Mouse (Mus musculus) E14TG2a.4 (cell line): ENCODE results near the gene Cemip.

ENCODE experiments used
- CTCF ChIP-seq: conservative IDR thresholded peaks from 2 replicates; pipeline ENCODE4 v1.5.1; 2014; ENCODE audit warnings: low read length
- NANOG ChIP-seq: IDR thresholded peaks from 2 replicates; pipeline ENCODE4 v1.6.1; 2014; ENCODE audit warnings: borderline replicate concordance, low read length, mixed read lengths
- POU5F1 ChIP-seq: IDR thresholded peaks from 2 replicates; pipeline ENCODE4 v1.6.1; 2014; ENCODE audit warnings: low read length, borderline replicate concordance

DNA sequence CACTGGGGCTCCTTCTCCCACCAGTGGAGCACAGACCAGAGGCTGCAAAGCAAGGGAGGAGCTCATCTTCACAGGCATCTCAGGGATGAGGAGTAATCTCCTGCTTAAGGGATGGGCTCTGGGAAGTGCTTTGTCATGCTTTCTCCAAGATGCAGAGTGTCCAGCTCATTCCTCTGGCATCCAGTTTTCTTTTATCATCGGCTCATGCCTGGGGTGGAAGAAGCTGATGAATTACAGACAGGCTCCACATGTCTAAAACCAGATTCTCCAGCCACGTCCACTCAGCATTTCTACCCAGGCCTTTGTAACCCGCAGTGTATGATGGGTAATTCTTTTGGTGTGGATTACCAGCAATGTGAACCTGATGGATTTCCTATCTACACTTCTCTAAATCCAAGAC lies 1.9 kb upstream of the Cemip start:
- TF ChIP-seq CTCF (no peak), POU5F1 (no peak), NANOG (no peak)
